Mouse (Mus musculus) fibroblast of lung, adult 2 months (primary cell): ENCODE measurements around the gene Glb1.
"Not testable (repeated sequence)": the region's sequence is repeated elsewhere in the genome, so short reads cannot be mapped to it uniquely, and the experiment has no call there.

Experiments used
- DNase-seq: peaks from one replicate; pipeline ENCODE4 v3.0.0-alpha.2; 2011; ENCODE audit warnings: low read depth

Glb1 gene

GRCm38 (mm10) chr9:114501913-114502312 lies 101.0 kb downstream of the Glb1 start:
- no peak for DNase-seq

GRCm38 (mm10) chr9:114502711-114503427 lies 102.0 kb downstream of the Glb1 start:
- no peak for DNase-seq

GRCm38 (mm10) chr9:114504816-114505215 lies 103.9 kb downstream of the Glb1 start, which contains the start of gene Ccr4:
Gene Ccr4, minus strand, starts transcription at chr9:114504916.
- DNase-seq, result no peak

DNA sequence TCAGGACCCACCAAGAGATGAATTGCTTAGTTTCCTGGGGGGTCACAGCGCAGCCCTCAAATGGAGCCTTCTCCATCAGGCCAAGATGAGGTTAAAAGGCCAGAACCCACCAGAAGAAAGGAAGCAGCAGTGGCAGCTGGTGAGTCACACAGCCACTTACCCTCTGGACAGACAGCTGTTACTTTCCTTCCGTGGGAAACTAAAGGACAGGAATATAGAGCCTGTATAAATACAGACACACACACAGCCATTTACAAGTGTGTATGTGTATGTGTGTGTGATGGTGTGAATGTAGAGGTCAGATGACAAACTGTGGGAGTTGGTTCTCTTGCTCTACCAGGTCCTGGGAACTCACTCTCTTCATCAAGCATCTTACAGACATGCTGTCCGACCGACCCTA lies 105.7 kb downstream of the Glb1 start:
- DNase-seq, result no peak

- no peak for DNase-seq
Measured at GRCm38 (mm10) chr9:114507421-114507820, 106.5 kb downstream of the Glb1 start.

- DNase-seq, result no peak
Measured at GRCm38 (mm10) chr9:114509785-114510184, 108.9 kb downstream of the Glb1 start.

DNA sequence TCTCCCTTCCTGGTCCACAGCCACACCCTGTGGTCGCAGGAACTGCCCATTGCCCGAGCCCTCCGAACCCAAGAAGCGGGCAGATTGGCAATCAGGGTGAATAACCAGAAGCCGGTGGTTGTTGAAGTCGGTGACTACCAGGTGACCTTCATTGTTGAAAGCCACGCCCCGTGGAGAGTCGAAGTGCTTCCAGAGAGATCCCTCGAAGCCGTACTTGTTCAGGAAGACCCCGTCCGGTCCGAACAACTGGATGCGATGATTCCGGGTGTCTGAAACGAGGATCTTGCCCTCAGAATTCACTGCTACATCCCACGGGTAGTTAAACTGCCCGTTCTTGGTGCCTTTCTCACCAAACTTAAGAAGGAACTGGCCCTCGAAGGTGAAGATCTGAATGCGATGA lies 112.0 kb downstream of the Glb1 start:
- DNase-seq, result no peak

DNA sequence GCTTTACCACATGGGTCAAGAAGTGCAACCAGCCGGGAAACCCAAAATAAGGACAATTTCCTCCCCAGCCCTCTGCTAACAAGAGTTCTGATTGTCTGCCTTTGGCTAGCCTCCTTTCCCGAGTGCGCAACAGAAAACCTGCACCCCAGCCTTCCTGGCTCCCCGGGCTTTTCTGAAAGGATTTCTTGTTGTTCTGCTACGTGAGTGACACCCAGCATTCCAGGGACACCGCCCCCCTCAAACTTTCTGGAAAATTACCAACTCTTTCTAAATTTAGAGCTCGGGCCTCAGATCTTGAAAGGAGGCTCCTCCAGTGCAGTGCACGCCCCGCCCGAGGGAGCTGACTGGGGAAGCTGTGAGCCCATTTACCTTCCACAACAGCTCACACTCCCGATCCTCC lies 114.5 kb downstream of the Glb1 start, which contains the start of gene C130032M10Rik:
C130032M10Rik (plus strand) TSS at position 334 of the 400 bp plus-strand sequence.
- peak; percentile 55 for DNase-seq

DNA sequence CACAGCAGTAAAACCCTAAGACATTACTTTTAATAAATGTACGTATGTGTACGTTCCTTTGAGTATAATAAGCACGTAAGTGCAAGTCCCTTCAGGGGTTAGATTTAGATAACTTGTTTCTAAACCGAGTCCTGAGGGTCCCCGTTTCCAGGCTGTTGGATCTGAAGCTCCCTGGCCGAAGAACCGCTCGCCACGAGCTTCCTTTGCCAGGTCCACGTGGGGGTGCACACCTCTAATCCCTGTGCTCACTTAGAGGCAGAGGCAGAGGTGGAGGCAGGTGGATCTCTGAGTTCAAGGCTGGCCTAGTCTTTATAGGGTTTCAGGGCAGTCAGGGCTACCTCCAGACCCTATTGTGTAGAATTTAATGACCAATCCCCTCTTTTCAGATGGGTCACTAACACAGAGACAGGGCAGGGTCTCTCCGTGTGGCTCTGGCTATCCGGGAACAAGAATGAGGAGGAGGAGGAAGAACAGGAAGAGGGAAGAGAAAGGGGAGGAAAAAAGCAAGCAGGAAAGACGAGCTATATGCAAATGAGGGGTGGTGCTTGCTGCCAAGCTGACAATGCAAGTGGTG lies 117.1 kb downstream of the Glb1 start:
- no peak for DNase-seq

- DNase-seq, result no peak
Measured at GRCm38 (mm10) chr9:114518812-114519477, 118.1 kb downstream of the Glb1 start.

GRCm38 (mm10) chr9:114520529-114520928 lies 119.7 kb downstream of the Glb1 start:
- not testable (repeated sequence) for DNase-seq

GRCm38 (mm10) chr9:114522041-114522440 lies 121.2 kb downstream of the Glb1 start:
- DNase-seq, result no peak

- no peak for DNase-seq
Measured at GRCm38 (mm10) chr9:114522501-114522900, 121.6 kb downstream of the Glb1 start.
